Mouse (Mus musculus) spleen, adult 12 weeks (tissue): ENCODE measurements at regions not wholly inside any gene's neighbourhood (a gene's known extent, or its start where the extent isn't known, plus 50 kb on each side); places are given as distances from the start of the nearest gene placed in this dataset.

Experiments used
- DNase-seq: peaks from one replicate; pipeline ENCODE4 v3.0.0; 2022; ENCODE audit warnings: low spot score

GRCm38 (mm10) chr3:41132889-41133288, 50.0 kb upstream of the Pgrmc2 start:
- no peak for DNase-seq
